Mouse (Mus musculus): ENCODE results near the gene Ccnl1. TPM values are rescaled to one million over a fixed set of nuclear protein-coding genes. Genes with fewer than 3 reads are reported as not detected.

Gene Ccnl1
- polyA plus RNA-seq, 1 experiment from 2014 or later = 47.6 TPM

DNA sequence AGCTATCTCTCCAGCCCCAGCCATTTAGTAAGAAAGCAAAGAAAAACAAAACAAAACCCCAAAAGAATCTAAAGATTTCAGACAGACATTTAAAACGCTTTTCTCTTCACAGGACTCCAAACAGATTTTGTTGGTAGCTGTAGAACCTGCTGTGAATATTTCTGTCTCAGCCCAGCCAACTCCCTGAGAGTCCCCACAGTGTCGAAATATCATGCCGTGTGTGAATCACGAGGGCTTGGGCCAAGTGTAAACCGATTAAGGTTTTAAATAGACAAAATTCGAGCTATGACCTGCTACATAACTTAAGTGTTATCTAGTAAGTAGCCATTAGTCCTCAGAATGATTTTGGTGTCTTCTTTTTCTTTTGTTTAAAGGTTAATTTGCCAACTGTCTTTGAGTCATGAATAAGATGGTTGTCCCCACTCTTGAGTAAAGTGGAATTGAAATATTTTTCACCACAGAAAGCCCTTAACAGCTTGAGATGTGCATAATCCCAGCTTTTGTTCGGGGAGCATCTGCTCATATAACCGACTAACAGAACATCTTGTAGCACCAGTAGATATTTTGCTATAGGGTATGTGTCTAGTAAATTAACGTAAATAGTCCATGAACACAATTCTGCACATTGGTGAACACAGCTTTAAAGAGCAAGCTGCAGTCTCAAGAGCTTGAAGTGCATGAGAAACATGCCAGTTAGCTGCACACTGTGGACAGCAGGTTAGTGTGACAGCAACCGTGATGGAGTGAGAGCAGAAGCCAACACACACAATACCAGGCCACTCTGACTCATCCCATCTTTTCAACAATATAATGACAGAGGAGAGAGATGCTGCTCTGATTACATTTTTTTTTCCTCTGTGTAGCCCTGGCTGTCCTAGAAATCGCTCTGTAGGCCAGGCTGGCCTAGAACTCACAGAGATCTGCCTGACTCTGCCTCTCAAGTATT, 34.6 kb upstream of the Ccnl1 start:
- Histone ChIP-seq H3K4me1 (replicated peaks; ENCODE audit: control insufficient read depth, insufficient read depth, low read length) (no peaks in the 10 kb centered on the region), H3K9me3 (ENCODE audit: control insufficient read depth) (no peaks in the 10 kb centered on the region), H3K4me3 (ENCODE audit: low read depth, low read length) (no peak overlapping the region), H3K36me3 (ENCODE audit: control insufficient read depth, insufficient read depth) (no peaks in the 10 kb centered on the region), H3K27me3 (replicated peaks; ENCODE audit: control insufficient read depth, insufficient read depth, low read length) (no peaks in the 10 kb centered on the region), H3K9ac (ENCODE audit: low read depth, low read length) (no peak overlapping the region), H3K4me2 (replicated peaks; ENCODE audit: low read depth) (no peak overlapping the region), H3K27ac (ENCODE audit: low read depth, low read length) (no peak overlapping the region)
- 70% methylated on average over 11 of the region's 11 CpGs for WGBS
- no peak for TF ChIP-seq CTCF (IDR thresholded peaks at IDR 0.05; ENCODE audit: low read depth)
- ATAC-seq = no peak

- WGBS = 16% methylated on average over 3 of the region's 3 CpGs
- Histone ChIP-seq H3K4me1 (replicated peaks; ENCODE audit: control insufficient read depth, insufficient read depth, low read length) (no peaks in the 10 kb centered on the region), H3K9ac (ENCODE audit: low read depth, low read length) (no peak overlapping the region), H3K4me3 (ENCODE audit: low read depth, low read length) (no peak overlapping the region), H3K27ac (ENCODE audit: low read depth, low read length) (no peak overlapping the region), H3K36me3 (ENCODE audit: control insufficient read depth, insufficient read depth) (no peaks in the 10 kb centered on the region), H3K9me3 (ENCODE audit: control insufficient read depth) (no peaks in the 10 kb centered on the region), H3K4me2 (replicated peaks; ENCODE audit: low read depth) (no peak overlapping the region), H3K27me3 (replicated peaks; ENCODE audit: control insufficient read depth, insufficient read depth, low read length) (no peaks in the 10 kb centered on the region)
- no peak for ATAC-seq
- peak; percentile 81 for TF ChIP-seq CTCF (IDR thresholded peaks at IDR 0.05; ENCODE audit: low read depth)
Observed at GRCm38 (mm10) chr3:65990957-65991646, 33.1 kb upstream of the Ccnl1 start.

DNA sequence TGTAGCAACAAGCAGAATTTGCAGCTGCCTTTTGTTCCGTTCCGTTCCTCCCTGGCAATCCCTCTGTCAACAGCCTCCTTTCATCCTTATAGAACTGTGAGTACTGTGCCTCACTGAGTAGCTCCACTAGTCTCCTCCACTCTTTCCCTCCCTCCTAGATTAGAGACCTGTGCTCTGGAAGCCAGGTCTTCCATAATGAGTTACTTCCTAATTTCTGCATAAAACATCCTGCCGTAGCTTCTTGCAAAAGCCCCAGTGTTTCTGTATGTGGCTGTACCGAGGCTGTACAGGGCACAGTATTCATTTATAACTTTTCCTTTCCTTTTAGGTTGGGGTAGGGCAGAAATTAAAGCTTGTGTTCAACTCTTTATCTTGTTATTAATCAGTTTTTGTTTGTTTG, 32.5 kb upstream of the Ccnl1 start:
- 65% methylated on average over 4 of the region's 4 CpGs for WGBS
- no peak overlapping the region for H3K27ac ChIP-seq (ENCODE audit: low read depth, low read length)
- H3K4me3 ChIP-seq (ENCODE audit: low read depth, low read length) = no peak overlapping the region
- H3K9ac ChIP-seq (ENCODE audit: low read depth, low read length) = no peak overlapping the region
- no peak for TF ChIP-seq CTCF (IDR thresholded peaks at IDR 0.05; ENCODE audit: low read depth)
- no peaks in the 10 kb centered on the region for H3K4me1 ChIP-seq (replicated peaks; ENCODE audit: control insufficient read depth, insufficient read depth, low read length)
- H3K4me2 ChIP-seq (replicated peaks; ENCODE audit: low read depth) = no peak overlapping the region
- H3K36me3 ChIP-seq (ENCODE audit: control insufficient read depth, insufficient read depth) = no peaks in the 10 kb centered on the region
- H3K9me3 ChIP-seq (ENCODE audit: control insufficient read depth) = no peaks in the 10 kb centered on the region
- ATAC-seq = no peak
- no peaks in the 10 kb centered on the region for H3K27me3 ChIP-seq (replicated peaks; ENCODE audit: control insufficient read depth, insufficient read depth, low read length)

GRCm38 (mm10) chr3:65988711-65989495, 30.9 kb upstream of the Ccnl1 start:
- no peak overlapping the region for H3K4me3 ChIP-seq (ENCODE audit: low read depth, low read length)
- no peak for ATAC-seq
- no peaks in the 10 kb centered on the region for H3K36me3 ChIP-seq (ENCODE audit: control insufficient read depth, insufficient read depth)
- no peak overlapping the region for H3K27ac ChIP-seq (ENCODE audit: low read depth, low read length)
- H3K9ac ChIP-seq (ENCODE audit: low read depth, low read length) = no peak overlapping the region
- no peaks in the 10 kb centered on the region for H3K9me3 ChIP-seq (ENCODE audit: control insufficient read depth)
- no peak overlapping the region for H3K4me2 ChIP-seq (replicated peaks; ENCODE audit: low read depth)
- WGBS = 64% methylated on average over 8 of the region's 8 CpGs
- no peak for TF ChIP-seq CTCF (IDR thresholded peaks at IDR 0.05; ENCODE audit: low read depth)
- H3K27me3 ChIP-seq (replicated peaks; ENCODE audit: control insufficient read depth, insufficient read depth, low read length) = no peaks in the 10 kb centered on the region
- no peaks in the 10 kb centered on the region for H3K4me1 ChIP-seq (replicated peaks; ENCODE audit: control insufficient read depth, insufficient read depth, low read length)

DNA sequence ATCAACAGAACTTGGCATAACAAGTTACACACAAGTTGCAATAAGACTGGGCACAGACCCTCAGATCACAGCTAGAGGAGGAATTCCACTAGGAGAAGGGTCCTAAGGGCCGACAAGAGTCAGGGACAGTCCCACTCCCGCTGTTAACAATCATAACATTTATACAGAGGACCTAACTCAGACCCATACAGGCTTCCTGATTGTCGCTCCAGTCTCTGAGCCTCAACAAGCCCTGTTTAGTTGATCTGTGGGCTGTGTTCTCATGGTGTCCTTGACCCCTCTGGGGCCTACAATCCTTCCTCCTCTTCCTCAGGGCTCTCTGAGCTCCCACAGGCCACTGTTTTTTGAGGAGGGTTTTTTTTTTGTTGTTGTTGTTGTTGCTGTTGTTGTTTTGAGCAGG, 18.2 kb upstream of the Ccnl1 start:
- no peak overlapping the region for H3K27ac ChIP-seq (ENCODE audit: low read depth, low read length)
- H3K9ac ChIP-seq (ENCODE audit: low read depth, low read length) = no peak overlapping the region
- no peaks in the 10 kb centered on the region for H3K9me3 ChIP-seq (ENCODE audit: control insufficient read depth)
- no peak overlapping the region for H3K4me2 ChIP-seq (replicated peaks; ENCODE audit: low read depth)
- no peak for TF ChIP-seq CTCF (IDR thresholded peaks at IDR 0.05; ENCODE audit: low read depth)
- no peaks in the 10 kb centered on the region for H3K4me1 ChIP-seq (replicated peaks; ENCODE audit: control insufficient read depth, insufficient read depth, low read length)
- ATAC-seq = no peak
- WGBS = 73% methylated on average over 3 of the region's 3 CpGs
- no peaks in the 10 kb centered on the region for H3K27me3 ChIP-seq (replicated peaks; ENCODE audit: control insufficient read depth, insufficient read depth, low read length)
- no peak overlapping the region for H3K4me3 ChIP-seq (ENCODE audit: low read depth, low read length)
- H3K36me3 ChIP-seq (ENCODE audit: control insufficient read depth, insufficient read depth) = no peaks in the 10 kb centered on the region

DNA sequence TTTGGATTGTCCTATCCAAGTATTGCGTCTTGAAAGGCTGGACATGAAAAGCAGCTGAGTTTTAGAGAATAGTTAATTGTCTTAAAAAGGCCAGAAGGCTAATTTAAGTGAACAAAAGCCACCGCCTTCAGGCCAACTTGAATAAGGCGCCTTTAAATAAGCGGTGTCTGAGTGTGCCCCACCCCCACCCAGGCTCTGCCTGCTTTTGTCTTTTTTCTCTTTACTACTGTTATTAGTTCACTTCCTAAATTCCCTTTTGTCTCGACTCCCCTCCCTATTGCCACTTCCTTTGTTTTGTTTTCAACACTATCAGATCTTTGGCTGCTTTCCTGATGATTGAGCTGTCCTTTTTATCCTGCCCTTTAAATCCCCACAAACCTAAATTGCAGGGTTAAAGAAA, 17.3 kb upstream of the Ccnl1 start:
- peak overlapping the region; percentile 66 for H3K4me2 ChIP-seq (replicated peaks; ENCODE audit: low read depth)
- no peak overlapping the region for H3K9ac ChIP-seq (ENCODE audit: low read depth, low read length)
- H3K4me3 ChIP-seq (ENCODE audit: low read depth, low read length) = peak overlapping the region; percentile 45
- H3K9me3 ChIP-seq (ENCODE audit: control insufficient read depth) = no peaks in the 10 kb centered on the region
- WGBS = 9% methylated on average over 5 of the region's 5 CpGs
- ATAC-seq = no peak
- no peaks in the 10 kb centered on the region for H3K4me1 ChIP-seq (replicated peaks; ENCODE audit: control insufficient read depth, insufficient read depth, low read length)
- TF ChIP-seq CTCF (IDR thresholded peaks at IDR 0.05; ENCODE audit: low read depth) = peak; percentile 32
- no peaks in the 10 kb centered on the region for H3K36me3 ChIP-seq (ENCODE audit: control insufficient read depth, insufficient read depth)
- no peaks in the 10 kb centered on the region for H3K27me3 ChIP-seq (replicated peaks; ENCODE audit: control insufficient read depth, insufficient read depth, low read length)
- H3K27ac ChIP-seq (ENCODE audit: low read depth, low read length) = peak overlapping the region; percentile 96
